Mouse (Mus musculus): ENCODE data around the gene Ttc28. TPM values are rescaled to one million over a fixed set of nuclear protein-coding genes. Genes with fewer than 3 reads are reported as not detected.

Ttc28 gene
- polyA plus RNA-seq, 1 experiment from 2014 or later = 14.5 TPM

DNA sequence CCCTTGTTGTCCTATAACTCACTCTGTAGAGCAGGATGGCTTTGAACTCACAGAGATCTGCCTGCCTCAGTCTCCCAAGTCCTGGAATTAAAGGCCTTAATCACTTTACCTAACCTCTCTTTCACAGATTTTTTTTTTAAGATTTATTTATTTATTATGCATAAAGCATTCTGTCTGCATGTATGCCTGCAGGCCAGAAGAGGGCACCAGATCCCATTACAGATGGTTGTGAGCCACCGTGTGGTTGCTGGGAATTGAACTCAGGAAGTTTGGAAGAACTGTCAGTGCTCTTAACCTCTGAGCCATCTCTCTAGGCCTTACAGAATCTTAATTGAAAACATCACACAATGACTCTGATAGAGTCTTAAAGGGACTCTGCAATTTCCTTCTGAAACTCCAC is 26.6 kb upstream of the Ttc28 start:
- H3K4me1 ChIP-seq (ENCODE audit: control insufficient read depth, insufficient read depth, low read depth, low read length) = no peaks in the 10 kb centered on the region
- H3K27me3 ChIP-seq (replicated peaks; ENCODE audit: control insufficient read depth, insufficient read depth, low read length) = no peaks in the 10 kb centered on the region
- H3K36me3 ChIP-seq (ENCODE audit: control insufficient read depth, insufficient read depth, low read length) = no peaks in the 10 kb centered on the region
- H3K4me3 ChIP-seq (ENCODE audit: low read length) = no peak overlapping the region
- WGBS = 85% methylated on average over 1 of the region's 1 CpGs
- no peaks in the 10 kb centered on the region for H3K9me3 ChIP-seq (ENCODE audit: control insufficient read depth, low read length)
- no peak overlapping the region for H3K4me2 ChIP-seq (ENCODE audit: low read length)
- no peak overlapping the region for H3K27ac ChIP-seq (ENCODE audit: low read depth, low read length)
- no peak overlapping the region for H3K9ac ChIP-seq (ENCODE audit: low read depth, low read length)
- ATAC-seq = no peak

DNA sequence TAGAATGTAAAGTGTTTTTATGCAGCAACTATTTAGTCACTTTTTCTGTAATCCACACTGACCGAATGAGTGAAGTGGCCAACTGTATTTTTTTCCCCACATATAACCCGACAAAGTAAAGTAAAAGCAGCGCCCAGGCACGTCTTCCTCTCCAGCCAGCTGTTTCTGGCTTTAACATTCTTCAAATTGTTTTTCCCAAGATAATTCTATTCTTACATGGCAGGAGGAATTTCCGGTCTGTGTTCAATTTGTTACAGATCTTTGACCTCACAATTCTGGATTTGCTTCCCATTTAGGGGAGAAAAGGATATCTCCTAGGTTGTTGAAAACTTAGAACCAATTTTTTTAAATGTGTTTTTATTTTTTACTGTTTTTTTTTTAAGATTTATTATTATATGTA is 22.5 kb upstream of the Ttc28 start:
- Histone ChIP-seq H3K36me3 (ENCODE audit: control insufficient read depth, insufficient read depth, low read length) (no peaks in the 10 kb centered on the region), H3K9ac (ENCODE audit: low read depth, low read length) (no peak overlapping the region), H3K27me3 (replicated peaks; ENCODE audit: control insufficient read depth, insufficient read depth, low read length) (no peaks in the 10 kb centered on the region), H3K4me1 (ENCODE audit: control insufficient read depth, insufficient read depth, low read depth, low read length) (no peaks in the 10 kb centered on the region), H3K4me3 (ENCODE audit: low read length) (no peak overlapping the region), H3K27ac (ENCODE audit: low read depth, low read length) (no peak overlapping the region), H3K4me2 (ENCODE audit: low read length) (no peak overlapping the region), H3K9me3 (ENCODE audit: control insufficient read depth, low read length) (no peaks in the 10 kb centered on the region)
- ATAC-seq = no peak
- WGBS = 84% methylated on average over 5 of the region's 5 CpGs

DNA sequence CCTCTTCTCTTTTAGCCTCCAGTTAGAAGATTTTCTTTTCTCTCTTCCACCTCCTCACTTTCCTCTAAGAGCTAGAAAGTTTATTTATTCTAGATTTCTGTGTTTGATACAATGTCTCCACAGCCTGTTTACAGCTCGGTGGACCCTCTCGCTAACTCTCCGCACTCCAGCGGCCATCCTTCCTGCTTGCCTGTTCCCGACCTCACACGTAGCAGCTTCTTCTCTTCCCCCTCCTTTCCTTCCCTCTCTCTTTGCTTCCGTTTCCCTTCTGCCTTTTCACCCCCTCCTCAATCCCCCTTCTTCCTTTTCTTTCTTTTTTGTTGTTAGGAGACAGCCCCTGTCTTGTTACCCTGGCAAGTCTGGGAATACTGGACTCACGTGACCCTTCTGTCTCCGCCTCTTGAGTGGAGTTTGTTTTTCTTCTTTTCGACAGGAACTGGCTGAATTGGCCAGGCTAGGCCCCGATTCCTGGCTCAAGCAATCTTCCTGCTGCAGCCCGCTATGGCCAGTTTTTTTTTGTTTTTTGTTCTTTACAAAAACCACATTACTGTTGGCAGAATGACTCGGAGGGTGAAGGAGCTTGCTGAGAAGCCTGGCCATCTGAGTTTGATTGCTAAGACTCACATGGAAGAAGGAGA is 20.5 kb upstream of the Ttc28 start:
- WGBS = 49% methylated on average over 13 of the region's 13 CpGs

DNA sequence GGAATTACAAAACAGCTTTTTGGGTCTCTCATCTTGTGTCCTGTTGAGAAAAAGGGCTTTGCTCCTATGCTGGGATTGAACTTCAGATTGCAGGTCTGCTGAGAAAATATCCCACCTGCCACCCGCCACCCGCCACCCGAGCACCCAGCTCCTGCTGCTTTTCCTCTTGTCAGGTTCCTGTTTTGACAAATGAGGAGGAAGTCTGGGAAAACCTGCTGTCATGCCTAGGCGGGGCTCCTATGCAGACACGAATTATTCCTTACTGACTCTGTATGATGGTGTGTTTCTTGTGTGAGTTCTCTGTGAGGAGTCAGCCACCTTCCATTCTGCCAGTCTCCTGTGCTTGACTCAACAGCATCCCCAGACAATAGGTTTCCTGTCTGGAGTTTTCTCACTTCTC is 19.2 kb upstream of the Ttc28 start:
- Histone ChIP-seq H3K9ac (ENCODE audit: low read depth, low read length) (no peak overlapping the region), H3K4me1 (ENCODE audit: control insufficient read depth, insufficient read depth, low read depth, low read length) (no peaks in the 10 kb centered on the region), H3K9me3 (ENCODE audit: control insufficient read depth, low read length) (no peaks in the 10 kb centered on the region), H3K27me3 (replicated peaks; ENCODE audit: control insufficient read depth, insufficient read depth, low read length) (no peaks in the 10 kb centered on the region), H3K36me3 (ENCODE audit: control insufficient read depth, insufficient read depth, low read length) (no peaks in the 10 kb centered on the region), H3K27ac (ENCODE audit: low read depth, low read length) (no peak overlapping the region), H3K4me3 (ENCODE audit: low read length) (no peak overlapping the region), H3K4me2 (ENCODE audit: low read length) (no peak overlapping the region)
- 89% methylated on average over 5 of the region's 5 CpGs for WGBS
- no peak for ATAC-seq

More for the DNA sequence above, 20.5 kb upstream of the Ttc28 start:
- Histone ChIP-seq H3K9me3 (ENCODE audit: control insufficient read depth, low read length) (no peaks in the 10 kb centered on the region), H3K27ac (ENCODE audit: low read depth, low read length) (peak overlapping the region; percentile 64), H3K9ac (ENCODE audit: low read depth, low read length) (no peak overlapping the region), H3K36me3 (ENCODE audit: control insufficient read depth, insufficient read depth, low read length) (no peaks in the 10 kb centered on the region), H3K27me3 (replicated peaks; ENCODE audit: control insufficient read depth, insufficient read depth, low read length) (no peaks in the 10 kb centered on the region), H3K4me3 (ENCODE audit: low read length) (no peak overlapping the region), H3K4me2 (ENCODE audit: low read length) (peak overlapping the region; percentile 34), H3K4me1 (ENCODE audit: control insufficient read depth, insufficient read depth, low read depth, low read length) (no peaks in the 10 kb centered on the region)
- ATAC-seq = peak; percentile 81

DNA sequence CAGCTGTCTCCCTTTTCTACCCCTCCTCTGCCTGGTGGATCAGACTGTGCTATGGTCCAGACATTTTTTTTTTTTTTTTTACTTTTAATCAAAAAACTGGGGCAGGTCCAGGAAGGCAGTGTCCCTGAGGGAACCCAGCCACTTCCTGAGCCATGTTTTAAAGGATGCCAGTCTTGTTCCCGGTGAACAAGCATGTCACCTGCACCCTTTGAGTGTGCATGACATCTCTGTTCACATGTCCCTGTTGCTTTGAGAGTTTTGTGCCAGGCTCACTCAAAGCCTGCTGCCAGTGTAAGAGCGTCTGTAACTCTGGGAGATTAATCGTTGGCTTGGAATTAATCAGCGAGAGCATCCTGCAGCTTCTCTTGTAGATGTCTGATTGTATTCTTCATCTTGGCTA is 11.1 kb upstream of the Ttc28 start:
- no peaks in the 10 kb centered on the region for H3K9me3 ChIP-seq (ENCODE audit: control insufficient read depth, low read length)
- H3K36me3 ChIP-seq (ENCODE audit: control insufficient read depth, insufficient read depth, low read length) = no peaks in the 10 kb centered on the region
- peak; percentile 66 for ATAC-seq
- no peak overlapping the region for H3K4me2 ChIP-seq (ENCODE audit: low read length)
- H3K27ac ChIP-seq (ENCODE audit: low read depth, low read length) = peak overlapping the region; percentile 63
- 34% methylated on average over 4 of the region's 4 CpGs for WGBS
- H3K4me1 ChIP-seq (ENCODE audit: control insufficient read depth, insufficient read depth, low read depth, low read length) = peaks cover 13% of the 10 kb centered on the region
- H3K27me3 ChIP-seq (replicated peaks; ENCODE audit: control insufficient read depth, insufficient read depth, low read length) = no peaks in the 10 kb centered on the region
- no peak overlapping the region for H3K4me3 ChIP-seq (ENCODE audit: low read length)
- H3K9ac ChIP-seq (ENCODE audit: low read depth, low read length) = no peak overlapping the region

DNA sequence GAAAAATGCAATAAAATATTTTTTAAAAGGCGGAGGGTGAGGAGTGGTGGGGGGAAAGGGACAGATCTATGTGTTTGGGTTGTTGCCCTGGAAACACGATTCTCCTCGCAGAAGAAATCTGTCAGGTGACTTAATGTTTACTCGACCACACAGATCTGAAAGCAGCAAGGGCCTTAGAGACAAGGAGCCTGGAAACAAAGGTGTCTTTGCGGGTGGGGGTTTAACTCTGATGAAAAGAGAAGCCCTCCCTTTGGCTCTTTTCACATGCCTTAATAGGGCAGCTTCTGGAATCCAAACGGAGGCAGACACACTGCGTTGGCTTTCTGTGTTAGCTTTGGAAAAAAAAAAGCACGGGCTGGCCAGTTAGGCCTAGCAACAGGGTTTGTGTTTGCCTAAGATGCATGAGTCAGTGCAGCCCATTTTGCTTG is 10.3 kb upstream of the Ttc28 start:
- WGBS = 34% methylated on average over 8 of the region's 8 CpGs
- Histone ChIP-seq H3K27me3 (replicated peaks; ENCODE audit: control insufficient read depth, insufficient read depth, low read length) (no peaks in the 10 kb centered on the region), H3K36me3 (ENCODE audit: control insufficient read depth, insufficient read depth, low read length) (no peaks in the 10 kb centered on the region), H3K9me3 (ENCODE audit: control insufficient read depth, low read length) (no peaks in the 10 kb centered on the region), H3K9ac (ENCODE audit: low read depth, low read length) (no peak overlapping the region), H3K4me2 (ENCODE audit: low read length) (no peak overlapping the region), H3K4me3 (ENCODE audit: low read length) (no peak overlapping the region), H3K27ac (ENCODE audit: low read depth, low read length) (peak overlapping the region; percentile 63), H3K4me1 (ENCODE audit: control insufficient read depth, insufficient read depth, low read depth, low read length) (peaks cover 13% of the 10 kb centered on the region)
- peak; percentile 49 for ATAC-seq

DNA sequence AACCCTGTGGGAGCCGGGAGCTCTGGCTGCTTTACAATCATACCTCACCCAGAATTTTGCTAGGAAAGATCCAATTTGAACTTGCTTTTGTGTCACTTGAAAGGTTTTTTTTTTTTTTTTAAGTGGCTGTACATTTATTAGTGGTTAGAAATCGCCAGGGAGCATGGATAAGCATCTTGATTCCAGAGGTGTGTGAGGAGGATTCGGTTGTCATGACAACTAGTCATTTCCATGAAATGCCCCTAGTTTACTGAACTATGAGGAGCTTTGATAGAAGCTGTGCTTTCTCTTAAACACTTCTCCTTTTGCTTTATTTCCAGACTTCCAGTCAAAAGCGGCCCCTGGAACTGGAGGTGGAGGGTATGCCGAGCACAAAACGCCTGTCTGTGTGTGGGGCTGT is 6.4 kb upstream of the Ttc28 start:
- WGBS = 49% methylated on average over 6 of the region's 6 CpGs
- Histone ChIP-seq H3K4me3 (ENCODE audit: low read length) (no peak overlapping the region), H3K9me3 (ENCODE audit: control insufficient read depth, low read length) (no peaks in the 10 kb centered on the region), H3K4me2 (ENCODE audit: low read length) (peak overlapping the region; percentile 21), H3K9ac (ENCODE audit: low read depth, low read length) (no peak overlapping the region), H3K4me1 (ENCODE audit: control insufficient read depth, insufficient read depth, low read depth, low read length) (peaks cover 12% of the 10 kb centered on the region), H3K36me3 (ENCODE audit: control insufficient read depth, insufficient read depth, low read length) (no peaks in the 10 kb centered on the region), H3K27ac (ENCODE audit: low read depth, low read length) (peak overlapping the region; percentile 74), H3K27me3 (replicated peaks; ENCODE audit: control insufficient read depth, insufficient read depth, low read length) (no peaks in the 10 kb centered on the region)
- ATAC-seq = 0 out of 2 replicates have a peak, but pooled peaks have one; percentile 31

DNA sequence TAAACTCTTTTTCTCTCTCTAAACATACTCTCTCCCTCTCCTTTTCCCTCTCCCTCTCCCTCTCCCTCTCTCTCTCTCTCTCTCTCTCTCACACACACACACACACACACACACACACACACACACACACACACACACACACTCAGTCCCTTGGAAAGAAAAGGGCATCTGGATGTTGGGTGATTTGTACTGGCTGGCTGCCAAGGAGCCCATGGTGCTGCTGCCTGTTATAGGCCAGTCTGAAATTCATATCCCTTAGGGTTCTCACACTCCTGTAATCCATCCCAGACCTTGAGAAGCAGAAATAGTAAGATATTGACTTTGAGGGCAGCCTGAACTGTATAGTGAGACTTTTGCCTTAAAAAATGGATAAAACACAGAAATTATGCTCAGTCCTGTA is 4.9 kb upstream of the Ttc28 start:
- no peak overlapping the region for H3K9ac ChIP-seq (ENCODE audit: low read depth, low read length)

DNA sequence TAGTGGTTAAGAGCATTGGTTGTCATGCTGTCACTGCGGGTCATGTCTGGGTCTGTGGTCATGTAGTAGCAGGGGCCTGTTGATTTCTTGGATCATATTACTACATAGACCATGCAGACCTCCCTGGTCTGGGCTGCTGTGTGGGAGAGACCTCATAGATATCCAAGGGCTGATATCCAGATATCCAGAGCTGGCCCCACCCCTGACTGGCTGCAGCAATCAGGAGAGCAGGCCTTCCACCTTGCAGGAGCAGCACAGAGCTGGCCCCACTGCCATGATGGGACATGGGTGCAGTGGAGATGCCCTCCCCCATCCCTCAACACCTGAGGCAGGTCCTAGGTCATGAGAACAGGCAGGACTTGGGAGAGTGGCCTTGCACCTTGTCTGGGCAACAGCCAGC is 4.3 kb upstream of the Ttc28 start:
- 91% methylated on average over 1 of the region's 1 CpGs for WGBS
- Histone ChIP-seq H3K27ac (ENCODE audit: low read depth, low read length) (no peak overlapping the region), H3K4me3 (ENCODE audit: low read length) (no peak overlapping the region), H3K9me3 (ENCODE audit: control insufficient read depth, low read length) (no peaks in the 10 kb centered on the region), H3K9ac (ENCODE audit: low read depth, low read length) (no peak overlapping the region), H3K27me3 (replicated peaks; ENCODE audit: control insufficient read depth, insufficient read depth, low read length) (no peaks in the 10 kb centered on the region), H3K36me3 (ENCODE audit: control insufficient read depth, insufficient read depth, low read length) (no peaks in the 10 kb centered on the region), H3K4me1 (ENCODE audit: control insufficient read depth, insufficient read depth, low read depth, low read length) (peaks cover 6% of the 10 kb centered on the region), H3K4me2 (ENCODE audit: low read length) (no peak overlapping the region)
- ATAC-seq = no peak

More for the DNA sequence above, 4.9 kb upstream of the Ttc28 start:
- Histone ChIP-seq H3K9me3 (ENCODE audit: control insufficient read depth, low read length) (no peaks in the 10 kb centered on the region), H3K27ac (ENCODE audit: low read depth, low read length) (no peak overlapping the region), H3K36me3 (ENCODE audit: control insufficient read depth, insufficient read depth, low read length) (no peaks in the 10 kb centered on the region), H3K4me1 (ENCODE audit: control insufficient read depth, insufficient read depth, low read depth, low read length) (peaks cover 6% of the 10 kb centered on the region), H3K4me3 (ENCODE audit: low read length) (no peak overlapping the region), H3K4me2 (ENCODE audit: low read length) (no peak overlapping the region), H3K27me3 (replicated peaks; ENCODE audit: control insufficient read depth, insufficient read depth, low read length) (no peaks in the 10 kb centered on the region)
- ATAC-seq = no peak
